Mouse (Mus musculus) thymus, postnatal 10 days (tissue): ENCODE measurements around the gene Cd47.

ENCODE experiments used
- DNase-seq, 2 experiments: peaks; one replicate each; pipeline ENCODE4 v3.0.0; 2021; ENCODE audit warnings: low spot score in 2 of 2

Cd47 gene

GRCm38 (mm10) chr16:49907356-49907755 lies 107.0 kb downstream of the Cd47 start:
- no peak for DNase-seq

GRCm38 (mm10) chr16:49909536-49909935 lies 109.2 kb downstream of the Cd47 start:
- DNase-seq, result no peak

- DNase-seq, result no peak
Observed at GRCm38 (mm10) chr16:49914094-49914493, 113.8 kb downstream of the Cd47 start.

GRCm38 (mm10) chr16:49915532-49916476 lies 115.5 kb downstream of the Cd47 start:
- DNase-seq, result no peak

- no peak for DNase-seq
Observed at GRCm38 (mm10) chr16:49920191-49920590, 119.9 kb downstream of the Cd47 start.

- DNase-seq, result no peak
Observed at GRCm38 (mm10) chr16:49921677-49922076, 121.3 kb downstream of the Cd47 start.

- DNase-seq, result no peak
Observed at GRCm38 (mm10) chr16:49922098-49922497, 121.8 kb downstream of the Cd47 start.

- DNase-seq, result no peak
Observed at GRCm38 (mm10) chr16:49923720-49924119, 123.4 kb downstream of the Cd47 start.

GRCm38 (mm10) chr16:49924941-49925340 lies 124.6 kb downstream of the Cd47 start:
- DNase-seq, result no peak

GRCm38 (mm10) chr16:49933274-49933673 lies 132.9 kb downstream of the Cd47 start:
- no peak for DNase-seq

GRCm38 (mm10) chr16:49936008-49936443 lies 135.7 kb downstream of the Cd47 start:
- DNase-seq, result no peak

- no peak for DNase-seq
Observed at GRCm38 (mm10) chr16:49936793-49937192, 136.5 kb downstream of the Cd47 start.

GRCm38 (mm10) chr16:49937218-49938165 lies 137.2 kb downstream of the Cd47 start:
- no peak for DNase-seq

GRCm38 (mm10) chr16:49938483-49939301 lies 138.4 kb downstream of the Cd47 start:
- DNase-seq, result no peak

- no peak for DNase-seq
Observed at GRCm38 (mm10) chr16:49939376-49939775, 139.0 kb downstream of the Cd47 start.

GRCm38 (mm10) chr16:49940473-49940872 lies 140.1 kb downstream of the Cd47 start:
- DNase-seq, result no peak

GRCm38 (mm10) chr16:49941031-49941430 lies 140.7 kb downstream of the Cd47 start:
- no peak for DNase-seq

- DNase-seq, result no peak
Observed at GRCm38 (mm10) chr16:49943726-49944125, 143.4 kb downstream of the Cd47 start.

- DNase-seq, result no peak
Observed at GRCm38 (mm10) chr16:49945084-49945483, 144.8 kb downstream of the Cd47 start.

GRCm38 (mm10) chr16:49947049-49947448 lies 146.7 kb downstream of the Cd47 start:
- no peak for DNase-seq

- no peak for DNase-seq
Observed at GRCm38 (mm10) chr16:49947610-49948009, 147.3 kb downstream of the Cd47 start.
